Mouse (Mus musculus) heart, embryonic 11.5 days (tissue): Measurements from ENCODE around the gene Cmip. TPM values are rescaled to one million over a fixed set of nuclear protein-coding genes. Genes with fewer than 3 reads are reported as not detected.

Source experiments
- ATAC-seq: fragments of 200-750 bp; cut with Nextera tagmentation; replicated peaks from 2 replicates; pipeline ENCODE4 v1.8.0; 2017; ENCODE audit warnings: moderate library complexity; ENCODE audit not compliant: insufficient number of reproducible peaks, low FRiP score, low TSS enrichment
- H3K27ac ChIP-seq: fragments of 300-500 bp; sonication (generic); 2 replicates; pipeline ENCODE4 v1.5.1; 2014; ENCODE audit warnings: mild to moderate bottlenecking, low read depth, low read length
- H3K27me3 ChIP-seq: fragments of 300-500 bp; sonication (generic); 2 replicates; pipeline ENCODE4 v1.6.1; 2014; ENCODE audit warnings: mild to moderate bottlenecking, low read length, mixed read lengths; ENCODE audit not compliant: control insufficient read depth, insufficient read depth
- H3K36me3 ChIP-seq: fragments of 300-500 bp; sonication (generic); 2 replicates; pipeline ENCODE4 v1.6.1; 2014; ENCODE audit warnings: mild to moderate bottlenecking, low read length, moderate library complexity, mixed read lengths; ENCODE audit not compliant: control insufficient read depth, insufficient read depth
- H3K4me1 ChIP-seq: fragments of 300-500 bp; sonication (generic); 2 replicates; pipeline ENCODE4 v1.6.1; 2014; ENCODE audit warnings: low read length; ENCODE audit not compliant: control insufficient read depth, insufficient read depth
- H3K4me2 ChIP-seq: fragments of 300-500 bp; sonication (generic); 2 replicates; pipeline ENCODE4 v1.6.1; 2014; ENCODE audit warnings: mild to moderate bottlenecking, moderate library complexity
- H3K4me3 ChIP-seq: fragments of 300-500 bp; sonication (generic); 2 replicates; pipeline ENCODE4 v1.5.1; 2014; ENCODE audit warnings: low read depth, low read length
- H3K9ac ChIP-seq: fragments of 300-500 bp; sonication (generic); 2 replicates; pipeline ENCODE4 v1.6.1; 2014; ENCODE audit warnings: mild to moderate bottlenecking, low read depth, low read length, moderate library complexity
- H3K9me3 ChIP-seq: fragments of 300-500 bp; sonication (generic); replicated peaks from 2 replicates; pipeline ENCODE4 v1.6.1; 2016; ENCODE audit warnings: low read length; ENCODE audit not compliant: control insufficient read depth
- WGBS: fragments of 180-500 bp; shearing (Covaris S2); extraction: QIAGEN DNeasy Blood & Tissue Kit; methylation state at CpG from one replicate; pipeline ENCODE4 v1.1.7; 2014; ENCODE audit not compliant: insufficient replicate concordance; 5-methylcytosine and 5-hydroxymethylcytosine counted together
- polyA plus RNA-seq: library from polyadenylated mRNA; unstranded; fragments of >200 nt; fragmentation: Nextera tagmentation; extraction: Ambion mirVana; gene quantifications from 2 replicates; pipeline ENCODE4 v1.2.1, GENCODE M21; 2014

Gene Cmip
- polyA plus RNA-seq, 1 experiment from 2014 or later = 8.6 TPM

GRCm38 (mm10) chr8:117348718-117349394 is 92.0 kb downstream of the Cmip start:
- no peak overlapping the region for H3K4me2 ChIP-seq
- H3K4me1 ChIP-seq = peaks cover 13% of the 10 kb centered on the region
- H3K9me3 ChIP-seq = no peaks in the 10 kb centered on the region
- 73% methylated on average over 11 of the region's 11 CpGs for WGBS
- H3K27me3 ChIP-seq = no peaks in the 10 kb centered on the region
- H3K9ac ChIP-seq = no peak overlapping the region
- no peak for ATAC-seq
- H3K4me3 ChIP-seq = no peak overlapping the region
- H3K36me3 ChIP-seq = no peaks in the 10 kb centered on the region
- no peak overlapping the region for H3K27ac ChIP-seq

DNA sequence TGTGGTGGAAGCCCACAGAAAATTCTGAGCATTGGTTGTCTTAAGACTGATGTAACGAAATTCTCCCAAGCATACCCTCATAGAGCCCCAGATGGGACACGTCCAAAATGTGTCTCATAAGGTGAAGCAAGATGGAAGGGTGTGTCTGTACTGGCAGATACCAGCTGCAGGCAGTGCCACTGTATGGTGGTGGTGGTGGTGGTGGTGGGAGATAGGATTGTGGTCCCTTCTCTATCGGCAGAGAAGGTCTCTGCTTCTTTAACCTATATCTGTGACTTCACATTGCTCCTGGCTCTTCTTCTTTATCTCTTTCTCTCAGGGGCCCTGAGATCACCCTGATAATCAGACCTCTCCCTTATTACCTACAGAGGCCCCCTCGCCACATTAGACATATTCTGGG is 92.7 kb downstream of the Cmip start:
- no peaks in the 10 kb centered on the region for H3K9me3 ChIP-seq
- WGBS = 76% methylated on average over 4 of the region's 4 CpGs

GRCm38 (mm10) chr8:117352098-117352497 is 95.2 kb downstream of the Cmip start:
- Histone ChIP-seq H3K4me1 (peaks cover 13% of the 10 kb centered on the region), H3K27ac (no peak overlapping the region), H3K4me2 (no peak overlapping the region), H3K27me3 (no peaks in the 10 kb centered on the region), H3K4me3 (no peak overlapping the region), H3K9ac (no peak overlapping the region), H3K9me3 (no peaks in the 10 kb centered on the region), H3K36me3 (no peaks in the 10 kb centered on the region)
- 75% methylated on average over 4 of the region's 4 CpGs for WGBS
- no peak for ATAC-seq

More for the DNA sequence above, 92.7 kb downstream of the Cmip start:
- Histone ChIP-seq H3K27ac (no peak overlapping the region), H3K27me3 (no peaks in the 10 kb centered on the region), H3K9ac (no peak overlapping the region), H3K4me1 (peaks cover 9% of the 10 kb centered on the region), H3K4me3 (no peak overlapping the region), H3K4me2 (no peak overlapping the region), H3K36me3 (no peaks in the 10 kb centered on the region)
- ATAC-seq = no peak

GRCm38 (mm10) chr8:117355111-117355831 is 98.4 kb downstream of the Cmip start:
- Histone ChIP-seq H3K4me3 (no peak overlapping the region), H3K9ac (no peak overlapping the region), H3K4me2 (no peak overlapping the region), H3K27me3 (no peaks in the 10 kb centered on the region), H3K9me3 (no peaks in the 10 kb centered on the region; the same call in 1 of the 2 replicates), H3K27ac (no peak overlapping the region), H3K4me1 (peaks cover 17% of the 10 kb centered on the region), H3K36me3 (no peaks in the 10 kb centered on the region)
- WGBS = 78% methylated on average over 12 of the region's 12 CpGs
- no peak for ATAC-seq

- Histone ChIP-seq H3K9me3 (no peaks in the 10 kb centered on the region; the same call in 1 of the 2 replicates), H3K9ac (no peak overlapping the region), H3K4me2 (no peak overlapping the region), H3K36me3 (no peaks in the 10 kb centered on the region), H3K4me3 (no peak overlapping the region), H3K4me1 (peaks cover 22% of the 10 kb centered on the region), H3K27ac (no peak overlapping the region), H3K27me3 (no peaks in the 10 kb centered on the region)
- 78% methylated on average over 13 of the region's 13 CpGs for WGBS
- no peak for ATAC-seq
Observed at GRCm38 (mm10) chr8:117356109-117356672, 99.3 kb downstream of the Cmip start.

GRCm38 (mm10) chr8:117357491-117358467 is 100.9 kb downstream of the Cmip start:
- peaks cover 35% of the 10 kb centered on the region for H3K4me1 ChIP-seq
- H3K27ac ChIP-seq = no peak overlapping the region
- no peak overlapping the region for H3K9ac ChIP-seq
- WGBS = 87% methylated on average over 16 of the region's 16 CpGs
- H3K4me3 ChIP-seq = no peak overlapping the region
- no peaks in the 10 kb centered on the region for H3K27me3 ChIP-seq
- no peaks in the 10 kb centered on the region for H3K36me3 ChIP-seq
- H3K9me3 ChIP-seq = no peaks in the 10 kb centered on the region; the same call in 1 of the 2 replicates
- no peak overlapping the region for H3K4me2 ChIP-seq
- ATAC-seq = no peak

GRCm38 (mm10) chr8:117360172-117360930 is 103.5 kb downstream of the Cmip start:
- no peaks in the 10 kb centered on the region for H3K36me3 ChIP-seq
- H3K27ac ChIP-seq = no peak overlapping the region
- no peaks in the 10 kb centered on the region for H3K27me3 ChIP-seq
- no peak for ATAC-seq
- H3K4me2 ChIP-seq = no peak overlapping the region
- H3K9ac ChIP-seq = no peak overlapping the region
- no peak overlapping the region for H3K4me3 ChIP-seq
- WGBS = 83% methylated on average over 3 of the region's 3 CpGs
- peaks cover 37% of the 10 kb centered on the region for H3K4me1 ChIP-seq
- H3K9me3 ChIP-seq = no peaks in the 10 kb centered on the region; the same call in 1 of the 2 replicates
